Mouse (Mus musculus) ES-Bruce4 (cell line): ENCODE data around the gene Olfr1014.

ENCODE experiments used
- CTCF ChIP-seq: IDR thresholded peaks from one replicate; pipeline ENCODE4 v1.8.1; 2011; ENCODE audit warnings: low read depth, low read length
- EP300 ChIP-seq: IDR thresholded peaks from 2 replicates; pipeline ENCODE4 v1.6.1; 2011; ENCODE audit warnings: low read depth, low read length; ENCODE audit not compliant: insufficient read depth
- POLR2A ChIP-seq: IDR thresholded peaks from one replicate; pipeline ENCODE4 v1.8.1; 2011; ENCODE audit warnings: low read length; ENCODE audit not compliant: insufficient read depth

GRCm38 (mm10) chr2:85818179-85818578, 45.7 kb downstream of the Olfr1014 start, which contains the start of gene Olfr1018:
- TF ChIP-seq CTCF (no peak), POLR2A (no peak), EP300 (no peak)
